Mouse (Mus musculus): ENCODE data around the gene Fam214b.

- TF ChIP-seq CTCF (IDR thresholded peaks at IDR 0.05; ENCODE audit: control insufficient read depth, insufficient read depth, insufficient read length) = no peak
- no peak for TF ChIP-seq MAX (IDR thresholded peaks at IDR 0.05)
- no peak for TF ChIP-seq USF1 (IDR thresholded peaks at IDR 0.05; ENCODE audit: low read depth)
- TF ChIP-seq FOSL1 (IDR thresholded peaks at IDR 0.05; ENCODE audit: insufficient read depth, low read length, poor library complexity, severe bottlenecking) = no peak
- TF ChIP-seq MYOD1 (IDR thresholded peaks at IDR 0.05; ENCODE audit: control insufficient read depth, insufficient read length, low read depth) = no peak
- TF ChIP-seq CEBPB (IDR thresholded peaks at IDR 0.05; ENCODE audit: low read depth) = no peak
Observed at GRCm38 (mm10) chr4:43078071-43078718, 32.2 kb upstream of the Fam214b start.
